Mouse (Mus musculus) cortical plate, adult 2 months (tissue): ENCODE data around the gene Tmem104. TPM values are rescaled to one million over a fixed set of nuclear protein-coding genes. Genes with fewer than 3 reads are reported as not detected.

ENCODE experiments used
- H3K27ac ChIP-seq: fragments of 200-500 bp; 2 replicates; pipeline ENCODE4 v1.5.1; 2012; ENCODE audit warnings: low read length, control low read depth, inconsistent platforms; ENCODE audit not compliant: insufficient read depth
- H3K4me1 ChIP-seq: fragments of 200-500 bp; 2 replicates; pipeline ENCODE4 v1.6.1; 2011; ENCODE audit warnings: low read length; ENCODE audit not compliant: control insufficient read depth, insufficient read depth
- H3K4me3 ChIP-seq: fragments of 200-500 bp; 2 replicates; pipeline ENCODE4 v1.5.1; 2011; ENCODE audit warnings: mild to moderate bottlenecking, low read length, control low read depth; ENCODE audit not compliant: insufficient read depth
- CTCF ChIP-seq: fragments of 200-500 bp; IDR thresholded peaks from 2 replicates; pipeline ENCODE4 v1.5.1; 2011; ENCODE audit warnings: mild to moderate bottlenecking, control low read depth, low read length; ENCODE audit not compliant: insufficient read depth; ENCODE audit errors: extremely low read depth
- POLR2A ChIP-seq: fragments of 200-500 bp; IDR thresholded peaks from 2 replicates; pipeline ENCODE4 v1.6.1; 2011; ENCODE audit warnings: mild to moderate bottlenecking, low read length, control low read depth; ENCODE audit not compliant: insufficient read depth; ENCODE audit errors: extremely low read depth
- polyA plus RNA-seq: library from polyadenylated mRNA; depleted of rRNA; stranded (reverse); fragments of >200 nt; gene quantifications from 2 replicates; pipeline ENCODE4 v1.2.3, GENCODE M21; 2012; rRNA removed

Gene Tmem104
- polyA plus RNA-seq, 1 experiment, result 10.3 TPM

GRCm38 (mm10) chr11:115292631-115293375 is 105.5 kb downstream of the Tmem104 start:
- Histone ChIP-seq H3K4me3 (no peak overlapping the region), H3K4me1 (no peaks in the 10 kb centered on the region), H3K27ac (no peak overlapping the region)
- TF ChIP-seq POLR2A, result no peak
- TF ChIP-seq CTCF, result no peak

- Histone ChIP-seq H3K27ac (no peak overlapping the region), H3K4me1 (no peaks in the 10 kb centered on the region), H3K4me3 (no peak overlapping the region; the same call in 1 of the 2 replicates)
- no peak for TF ChIP-seq CTCF
- TF ChIP-seq POLR2A, result no peak
Measured at GRCm38 (mm10) chr11:115295939-115296338, 108.7 kb downstream of the Tmem104 start.

Other genes starting within 250 kb of the Tmem104 start
- gene Cd300c, start 218.3 kb upstream of the Tmem104 start, polyA plus RNA-seq, result not detected in 2 replicates
- gene Cd300ld, start 197.6 kb upstream of the Tmem104 start, polyA plus RNA-seq, result 0.10 and 0.11 TPM in 2 replicates
- gene Cd300c2, start 185.6 kb upstream of the Tmem104 start, polyA plus RNA-seq, result 7.5 and 7.6 TPM in 2 replicates
- 0.32 TPM in 1 of 2 replicates, not detected in the other for gene Cd300ld2, start 171.3 kb upstream of the Tmem104 start, polyA plus RNA-seq
- 0.13 and 0.44 TPM in 2 replicates for gene Cd300ld4, start 160.5 kb upstream of the Tmem104 start, polyA plus RNA-seq
- 0.36 TPM in 1 of 2 replicates, not detected in the other for gene Cd300ld5, start 149.7 kb upstream of the Tmem104 start, polyA plus RNA-seq
- 1.0 and 1.2 TPM in 2 replicates for gene Cd300ld3, start 139.1 kb upstream of the Tmem104 start, polyA plus RNA-seq
- 0.09 and 0.17 TPM in 2 replicates for gene Cd300e, start 125.3 kb upstream of the Tmem104 start, polyA plus RNA-seq
- gene Rab37, start 96.1 kb upstream of the Tmem104 start, polyA plus RNA-seq, result 2.5 and 2.9 TPM in 2 replicates
- gene Cd300lf, start 53.5 kb upstream of the Tmem104 start, polyA plus RNA-seq, result 0.08 TPM in 2 replicates
- gene Slc9a3r1, start 24.1 kb upstream of the Tmem104 start, polyA plus RNA-seq, result 73.8 and 74.1 TPM in 2 replicates
- gene Nat9, start 372 bp downstream of the Tmem104 start, polyA plus RNA-seq, result 40.9 and 43.2 TPM in 2 replicates
- gene Grin2c, start 79.8 kb downstream of the Tmem104 start, polyA plus RNA-seq, result 35.8 and 37.4 TPM in 2 replicates
- gene Fdxr, start 89.6 kb downstream of the Tmem104 start, polyA plus RNA-seq, result 32.6 and 33.4 TPM in 2 replicates
- gene Fads6, start 110.2 kb downstream of the Tmem104 start, polyA plus RNA-seq, result 14.0 and 15.3 TPM in 2 replicates
- gene Otop2, start 119.7 kb downstream of the Tmem104 start, polyA plus RNA-seq, result 2.2 and 3.4 TPM in 2 replicates
- 0.40 and 0.44 TPM in 2 replicates for gene Ush1g, start 134.6 kb downstream of the Tmem104 start, polyA plus RNA-seq
- gene Otop3, start 147.2 kb downstream of the Tmem104 start, polyA plus RNA-seq, result 0.06 TPM in 1 of 2 replicates, not detected in the other
- 102 and 103 TPM in 2 replicates for gene Hid1, start 180.3 kb downstream of the Tmem104 start, polyA plus RNA-seq
- gene Cdr2l, start 194.4 kb downstream of the Tmem104 start, polyA plus RNA-seq, result 20.6 and 21.5 TPM in 2 replicates
- gene Mrpl58, start 216.3 kb downstream of the Tmem104 start, polyA plus RNA-seq, result 121 and 124 TPM in 2 replicates
- 720 and 722 TPM in 2 replicates for gene Atp5h, start 232.5 kb downstream of the Tmem104 start, polyA plus RNA-seq
- 75.0 and 81.1 TPM in 2 replicates for gene Kctd2, start 232.6 kb downstream of the Tmem104 start, polyA plus RNA-seq